Mouse (Mus musculus) bone marrow, adult 2 months (tissue): ENCODE data around the gene Ttc39b.

Experiments
- CTCF ChIP-seq: fragments of 200-500 bp; IDR thresholded peaks from 2 replicates; pipeline ENCODE4 v1.5.1; 2011; ENCODE audit warnings: low read length, control low read depth; ENCODE audit not compliant: control insufficient read depth, insufficient read depth
- POLR2A ChIP-seq: fragments of 200-500 bp; IDR thresholded peaks from 2 replicates; pipeline ENCODE4 v1.6.1; 2011; ENCODE audit warnings: low read depth, mild to moderate bottlenecking, control low read depth, low read length, borderline replicate concordance; ENCODE audit not compliant: control insufficient read depth

- no peak for TF ChIP-seq POLR2A
- TF ChIP-seq CTCF: no peak
Measured at GRCm38 (mm10) chr4:83318758-83319157, 5.3 kb downstream of the Ttc39b start.
